Mouse (Mus musculus) layer of hippocampus, adult 2 months (tissue): Measurements from ENCODE around the gene Rab4a. TPM values are rescaled to one million over a fixed set of nuclear protein-coding genes. Genes with fewer than 3 reads are reported as not detected.

Experiments used
- DNase-seq, 2 experiments: peaks; one replicate each; pipeline ENCODE4 v3.0.0; 2022; ENCODE audit warnings: low spot score in 2 of 2
- H3K27ac ChIP-seq: fragments of 200-600 bp; 2 replicates; pipeline ENCODE4 v1.8.1; 2022
- H3K4me3 ChIP-seq: fragments of 200-600 bp; 2 replicates; pipeline ENCODE4 v1.8.1; 2022; ENCODE audit warnings: mild to moderate bottlenecking
- CTCF ChIP-seq: fragments of 200-600 bp; conservative IDR thresholded peaks from 2 replicates; pipeline ENCODE4 v1.8.1; 2022; ENCODE audit warnings: antibody characterized with exemption, mild to moderate bottlenecking, moderate library complexity
- long read RNA-seq, 2 experiments: library from polyadenylated mRNA; stranded (forward); transcript quantifications; one replicate each; pipeline ENCODE4 v2.0.0; 2021; ENCODE audit warnings: borderline mapping rate in 2 of 2
- total RNA-seq, 2 experiments: library from RNA; stranded (reverse); gene quantifications; 2 replicates each; pipeline ENCODE4 v1.2.3; 2021

Rab4a gene
- total RNA-seq = 10 to 100 TPM; 41.8 to 48.0 TPM
- long read RNA-seq, experiment 1, transcript Rab4a-202 (8 exons, 1,419 nt) = major isoform, 26 of 30 reads
- long read RNA-seq, experiment 1, partial matches to known transcripts = 0 of 30 reads
- long read RNA-seq, experiment 1, other reads (novel, unspliced or antisense) = 4 of 30 reads
- long read RNA-seq, experiment 2, transcript Rab4a-202 (8 exons, 1,419 nt) = major isoform, 44 of 54 reads
- long read RNA-seq, experiment 2, partial matches to known transcripts = 5 of 54 reads
- long read RNA-seq, experiment 2, other reads (novel, unspliced or antisense) = 5 of 54 reads

- no peak for TF ChIP-seq CTCF
- Histone ChIP-seq H3K4me3 (peak within 1 kb of the TSS; percentile 97), H3K27ac (peak within 1 kb of the TSS; percentile 93)
- peak; percentile 79 to 81 for DNase-seq
These were observed at the start of gene Rab4a for GRCm38 (mm10) chr8:123805718-123806373. Rab4a (plus strand) TSS chr8:123805985.

- Histone ChIP-seq H3K27ac (no peak overlapping the region), H3K4me3 (no peak overlapping the region)
- no peak for DNase-seq
- no peak for TF ChIP-seq CTCF
These were observed 48.9 kb upstream of the Rab4a start for GRCm38 (mm10) chr8:123756901-123757300.

GRCm38 (mm10) chr8:123758935-123759334, 46.9 kb upstream of the Rab4a start:
- H3K27ac ChIP-seq = no peak overlapping the region
- DNase-seq = no peak
- TF ChIP-seq CTCF = no peak
- no peak overlapping the region for H3K4me3 ChIP-seq

- TF ChIP-seq CTCF = no peak
- Histone ChIP-seq H3K4me3 (no peak overlapping the region), H3K27ac (no peak overlapping the region)
- DNase-seq = no peak
These were observed 45.9 kb upstream of the Rab4a start for GRCm38 (mm10) chr8:123759933-123760332.

GRCm38 (mm10) chr8:123760579-123760978, 45.2 kb upstream of the Rab4a start:
- DNase-seq = no peak
- no peak overlapping the region for H3K27ac ChIP-seq
- TF ChIP-seq CTCF = no peak
- no peak overlapping the region for H3K4me3 ChIP-seq

GRCm38 (mm10) chr8:123761266-123761882, 44.4 kb upstream of the Rab4a start:
- Histone ChIP-seq H3K27ac (peak overlapping the region; percentile 74; the same call in 1 of the 2 replicates), H3K4me3 (no peak overlapping the region)
- DNase-seq = no peak
- TF ChIP-seq CTCF = no peak

- no peak overlapping the region for H3K4me3 ChIP-seq
- no peak for TF ChIP-seq CTCF
- H3K27ac ChIP-seq = peak overlapping the region; percentile 74; the same call in 1 of the 2 replicates
- no peak for DNase-seq
These were observed 43.9 kb upstream of the Rab4a start for GRCm38 (mm10) chr8:123761883-123762270.

GRCm38 (mm10) chr8:123763355-123763754, 42.4 kb upstream of the Rab4a start:
- no peak for DNase-seq
- Histone ChIP-seq H3K27ac (peak overlapping the region; percentile 51; the same call in 1 of the 2 replicates), H3K4me3 (no peak overlapping the region)
- no peak for TF ChIP-seq CTCF

- H3K27ac ChIP-seq = peak overlapping the region; percentile 28
- H3K4me3 ChIP-seq = no peak overlapping the region
- no peak for DNase-seq
- peak; percentile 72 for TF ChIP-seq CTCF
These were observed 41.1 kb upstream of the Rab4a start for GRCm38 (mm10) chr8:123764671-123765070.

- DNase-seq = no peak
- Histone ChIP-seq H3K27ac (no peak overlapping the region), H3K4me3 (no peak overlapping the region)
- no peak for TF ChIP-seq CTCF
These were observed 39.3 kb upstream of the Rab4a start for GRCm38 (mm10) chr8:123766516-123766915.

- no peak overlapping the region for H3K4me3 ChIP-seq
- peak overlapping the region; percentile 85 for H3K27ac ChIP-seq
- no peak for TF ChIP-seq CTCF
- DNase-seq = no peak
These were observed 37.9 kb upstream of the Rab4a start for GRCm38 (mm10) chr8:123767874-123768273.

GRCm38 (mm10) chr8:123768492-123769356, 37.1 kb upstream of the Rab4a start:
- no peak overlapping the region for H3K4me3 ChIP-seq
- H3K27ac ChIP-seq = peak overlapping the region; percentile 85
- peak; percentile 53 to 74 for DNase-seq
- TF ChIP-seq CTCF = peak; percentile 92
